Mouse (Mus musculus): ENCODE data around the gene Cep170.
A peak's percentile ranks its signal among the peaks of the same experiment; 100 is the strongest.

Gene Cep170

DNA sequence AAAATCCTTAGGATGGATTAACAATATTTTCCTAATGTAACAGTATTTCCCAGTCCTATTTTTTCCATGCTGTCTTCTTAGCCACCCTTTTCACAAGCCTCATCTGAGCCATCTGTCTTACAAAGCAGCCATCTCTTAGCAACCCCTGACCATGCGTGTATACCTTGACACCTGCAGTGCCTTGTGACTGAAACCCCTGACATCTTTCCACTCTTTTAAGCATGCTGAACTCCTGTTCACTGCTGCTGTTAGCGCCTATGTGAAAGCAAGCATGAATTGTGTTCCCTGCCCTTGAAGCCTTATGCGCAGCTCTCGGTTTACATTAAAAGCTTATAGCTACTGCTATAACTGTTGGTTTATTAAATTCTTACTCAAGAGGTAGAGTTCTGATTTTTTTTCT lies 11.2 kb upstream of the Cep170 start:
- DNase-seq (ENCODE audit: low spot score in 2 of 2): no peak

DNA sequence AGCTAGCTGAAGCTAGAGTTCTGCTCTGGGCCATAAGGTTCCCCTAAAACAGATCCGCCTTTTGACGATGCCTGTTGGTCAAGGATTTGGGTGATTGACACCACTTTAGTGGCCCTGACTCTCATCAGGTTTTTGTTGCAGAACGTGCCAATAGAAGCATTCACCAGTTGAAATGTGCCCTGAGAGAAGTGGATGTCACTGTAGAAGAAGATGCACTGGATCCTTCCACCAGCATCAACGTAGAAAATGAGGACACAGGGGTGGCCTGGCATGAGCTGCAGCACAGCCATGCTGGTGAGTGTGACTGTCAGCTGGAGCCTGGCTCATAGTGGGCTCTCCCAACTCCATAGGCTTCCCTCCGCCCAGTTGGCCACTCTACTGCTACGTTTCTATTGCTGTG lies 10.7 kb upstream of the Cep170 start:
- DNase-seq (ENCODE audit: low spot score in 2 of 2): no peak

DNA sequence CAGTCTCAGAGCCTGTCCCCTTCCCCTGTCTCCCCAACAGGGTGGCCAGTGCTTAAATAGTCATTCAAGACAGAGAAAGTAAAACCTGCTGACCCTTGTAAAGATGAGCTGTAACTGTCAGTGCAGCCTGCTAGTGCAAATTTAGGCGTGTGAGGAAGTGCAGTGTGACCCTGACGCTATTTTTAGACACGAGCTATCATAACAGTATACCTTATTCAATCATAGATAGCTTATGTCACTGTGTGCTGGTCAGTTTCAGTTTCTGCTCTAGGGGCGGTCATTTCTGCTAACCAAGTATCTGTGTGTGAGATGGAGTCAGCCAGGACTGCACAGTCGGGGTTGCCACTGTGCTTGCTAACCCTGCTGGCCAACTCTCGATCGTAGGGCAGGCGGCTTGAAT lies 10.0 kb upstream of the Cep170 start:
- no peak for DNase-seq (ENCODE audit: low spot score in 2 of 2)

DNA sequence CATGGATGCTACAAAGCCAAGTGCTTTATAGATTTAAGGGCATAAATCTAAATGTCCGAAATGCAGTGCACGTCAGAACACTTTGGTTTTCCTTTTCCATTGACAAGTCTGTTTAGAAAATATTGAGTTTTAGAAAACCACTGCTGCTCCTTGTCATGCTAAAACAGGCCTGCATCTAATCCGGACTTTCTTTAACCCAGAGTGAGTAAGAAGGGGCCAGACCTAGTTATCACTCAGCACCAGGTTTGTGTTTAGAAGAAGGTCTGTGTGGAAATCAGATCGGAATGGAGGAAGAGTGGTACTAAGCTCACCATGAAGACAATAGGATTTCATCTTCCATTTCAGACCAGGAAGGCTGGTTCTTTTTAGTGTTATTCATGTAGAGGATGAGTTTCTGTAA lies 9.1 kb upstream of the Cep170 start:
- no peak for DNase-seq (ENCODE audit: low spot score in 2 of 2)

DNA sequence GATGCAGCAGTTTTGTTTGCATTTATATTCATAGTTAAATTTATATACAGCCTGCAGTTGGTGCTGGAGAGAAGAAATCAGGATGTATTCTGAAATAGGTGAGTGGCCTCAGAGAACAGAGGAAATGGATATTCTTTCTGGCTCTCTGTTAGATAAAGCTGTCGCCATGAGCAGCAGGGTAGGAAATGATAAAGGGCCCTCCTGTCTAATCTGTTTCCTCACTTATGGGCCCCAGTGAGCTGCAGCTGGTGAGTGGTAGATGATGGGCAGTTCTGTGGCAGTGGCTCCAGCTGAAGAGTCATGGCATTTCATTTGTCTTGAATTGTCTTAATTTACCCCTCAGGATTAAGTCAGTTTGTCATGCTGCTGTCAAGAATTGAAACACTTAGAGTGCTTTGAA lies 8.1 kb upstream of the Cep170 start:
- no peak for DNase-seq (ENCODE audit: low spot score in 2 of 2)

DNA sequence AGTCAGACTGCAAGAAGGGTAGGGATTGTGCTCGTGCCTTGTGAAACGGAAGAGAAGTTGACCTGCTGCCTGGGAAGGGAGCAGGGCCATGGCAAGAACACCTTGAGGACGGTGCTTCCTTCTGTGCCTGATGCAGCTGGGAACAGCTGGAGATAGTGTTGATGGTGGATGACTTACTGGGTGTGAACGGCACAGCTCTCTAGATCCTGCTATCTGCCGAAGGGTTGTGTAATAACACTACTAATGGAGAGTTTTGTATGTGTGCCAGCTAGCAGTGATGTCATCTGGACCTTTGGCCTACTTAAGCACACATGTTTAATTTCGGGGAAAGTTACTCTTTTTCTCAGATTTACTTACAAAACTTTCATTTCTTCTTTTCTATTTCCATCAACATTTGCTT lies 4.9 kb upstream of the Cep170 start:
- no peak for DNase-seq (ENCODE audit: low spot score in 2 of 2)

DNA sequence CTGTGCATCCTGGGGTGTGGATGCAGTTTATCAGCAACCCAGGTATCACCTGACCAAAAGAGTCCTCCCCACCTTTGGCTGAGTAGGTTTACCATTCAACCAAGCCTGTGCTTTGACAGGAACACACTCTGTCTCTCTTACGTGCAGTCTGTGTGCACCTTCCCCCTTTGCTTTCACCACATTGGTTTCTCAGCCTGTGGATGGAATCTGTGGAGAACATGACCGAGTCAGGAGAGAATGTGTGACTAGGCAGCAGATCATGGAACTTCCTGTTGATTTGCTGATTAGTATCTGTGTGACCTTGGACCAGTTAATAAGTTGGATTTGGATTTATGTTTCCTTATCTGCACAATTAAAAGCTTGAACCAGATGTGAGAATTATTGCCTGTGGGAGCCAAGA lies 4.3 kb upstream of the Cep170 start:
- DNase-seq (ENCODE audit: low spot score in 2 of 2): no peak

DNA sequence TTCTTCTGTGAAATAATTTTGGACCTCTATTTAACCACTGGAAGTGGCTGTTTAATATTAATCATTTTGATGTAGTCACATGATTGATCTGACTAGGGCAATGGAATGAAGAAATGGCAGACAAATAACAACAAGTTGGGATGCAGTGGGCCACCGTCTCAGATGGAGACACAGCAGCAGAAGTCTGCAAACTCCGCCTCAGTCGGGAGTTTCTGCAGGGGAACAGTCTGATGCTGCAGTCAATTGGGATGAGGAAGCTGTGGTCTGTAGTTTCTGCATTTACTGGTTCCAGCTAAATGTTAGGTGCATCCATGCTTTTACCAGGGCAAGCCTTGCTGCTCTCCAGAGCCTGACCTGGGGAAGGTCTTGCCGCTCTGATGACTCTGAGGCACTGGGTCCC lies 2.9 kb upstream of the Cep170 start:
- DNase-seq (ENCODE audit: low spot score in 2 of 2): no peak

DNA sequence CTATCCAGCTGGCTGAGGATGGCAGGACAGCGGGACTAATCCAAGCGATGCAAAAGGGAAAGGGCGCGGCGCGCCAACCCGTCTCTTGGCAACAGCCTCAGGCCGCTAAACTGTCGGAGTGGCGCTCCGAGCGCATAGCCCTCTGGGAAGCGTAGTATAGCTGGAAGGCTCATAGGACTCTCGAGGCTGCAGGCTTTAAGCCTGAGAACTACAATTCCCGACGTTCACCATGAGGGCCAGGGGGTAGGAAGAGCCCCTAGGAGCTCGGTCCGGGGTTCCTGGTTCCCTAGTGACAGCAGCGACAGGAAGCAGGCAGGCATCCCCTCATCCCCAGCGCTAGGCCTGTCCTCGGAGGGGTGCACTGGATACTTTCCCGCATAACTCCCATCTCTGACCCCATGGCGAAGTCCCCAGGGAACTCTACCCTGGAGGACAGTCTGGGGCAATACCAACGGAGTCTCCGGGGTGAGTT lies 760 bp upstream of the Cep170 start, which contains the start of gene Sdccag8:
Sdccag8 (plus strand) TSS at position 70 of the 472 bp plus-strand sequence.
- peak; percentile 94 to 95 for DNase-seq (ENCODE audit: low spot score in 2 of 2)

DNA sequence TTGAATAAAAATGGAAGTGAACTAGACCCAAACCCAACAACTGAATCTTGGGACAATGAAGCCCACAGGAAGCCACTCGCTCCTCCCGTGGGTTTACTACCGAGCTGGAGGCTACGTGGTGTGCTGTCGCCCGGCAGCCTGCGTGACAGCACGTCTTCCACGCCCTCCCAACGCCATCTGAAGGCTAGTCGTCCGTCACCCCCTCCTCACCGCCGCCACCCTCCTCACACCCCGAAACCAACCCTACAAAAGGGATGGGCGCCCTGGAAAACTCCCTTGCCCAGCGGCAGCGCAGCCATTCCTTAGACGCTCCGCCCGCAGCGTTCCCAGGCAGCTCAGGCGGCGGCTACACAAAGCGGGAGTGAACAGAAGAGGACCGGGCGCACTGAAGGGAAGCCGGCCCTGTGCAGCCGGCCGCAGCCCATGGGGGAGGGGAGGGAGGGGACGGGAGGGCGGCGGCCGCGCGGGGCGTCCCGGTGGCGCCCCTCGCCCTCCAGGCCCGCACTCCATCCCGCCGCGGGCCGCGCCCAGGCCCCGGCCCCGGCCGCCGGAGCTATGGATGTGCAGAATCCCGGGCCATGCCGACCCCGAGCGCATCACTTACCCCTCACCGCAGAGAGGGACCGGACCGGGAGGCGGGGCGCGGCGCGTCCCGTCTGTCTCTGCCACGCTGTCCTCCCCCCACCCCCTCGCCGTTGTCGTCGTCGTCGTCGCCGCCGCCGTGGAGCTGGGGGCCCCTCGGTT lies 403 bp downstream of the Cep170 start:
- DNase-seq (ENCODE audit: low spot score in 2 of 2): peak; percentile 75 to 80

DNA sequence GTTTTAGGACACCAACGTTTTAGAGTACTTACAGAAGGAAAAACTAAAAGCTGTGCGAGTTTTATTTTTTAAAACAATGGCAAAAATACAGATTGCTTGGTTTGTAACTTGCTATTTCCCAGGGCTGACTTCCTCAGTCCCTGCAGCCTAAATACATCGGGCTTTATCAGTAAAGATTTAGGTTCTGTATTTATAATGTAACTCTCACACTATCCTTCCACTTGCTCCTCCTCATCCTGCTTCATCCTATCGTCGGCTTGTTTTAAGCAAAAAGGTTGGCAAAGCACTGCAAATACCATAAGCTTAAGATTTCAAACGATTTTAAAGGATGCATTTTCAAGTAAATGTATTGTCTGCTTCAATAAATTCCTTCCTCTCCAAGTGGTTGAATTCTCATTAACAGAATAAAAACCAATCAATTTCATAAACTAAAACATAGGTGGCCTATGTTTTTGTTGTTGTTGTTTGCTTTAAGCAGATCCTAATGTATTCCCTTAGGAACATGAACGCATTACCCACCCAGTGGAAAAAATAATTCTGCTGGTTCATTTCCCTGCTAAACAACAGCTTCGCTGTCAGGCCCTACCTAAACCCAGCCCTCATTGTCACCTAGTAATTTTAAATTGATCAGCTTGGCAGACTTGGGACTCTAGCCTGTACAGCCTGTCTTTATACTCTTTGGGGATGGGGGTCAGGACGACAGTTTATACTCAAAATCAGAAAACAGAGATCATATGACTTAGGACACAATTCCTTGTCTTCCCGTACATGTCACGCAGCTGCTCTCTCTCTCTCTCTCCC lies 1.2 kb downstream of the Cep170 start:
- DNase-seq (ENCODE audit: low spot score in 2 of 2): no peak

DNA sequence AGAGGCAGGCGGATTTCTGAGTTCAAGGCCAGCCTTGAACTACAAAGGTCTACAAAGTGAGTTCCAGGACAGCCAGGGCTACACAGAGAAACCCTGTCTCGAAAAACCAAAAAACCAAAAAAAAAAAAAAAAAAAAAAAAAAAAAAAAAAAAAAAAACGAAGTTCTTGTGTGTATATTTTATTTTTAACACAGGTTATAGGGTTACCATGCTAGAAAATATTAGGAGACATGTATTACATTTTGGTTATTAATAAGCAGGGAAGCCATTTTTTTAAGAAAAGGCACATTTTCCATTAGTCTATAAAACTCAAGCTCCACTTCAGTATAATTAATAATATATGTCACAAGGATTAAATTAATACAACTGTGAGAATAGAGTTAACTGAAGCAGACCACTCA lies 2.0 kb downstream of the Cep170 start:
- no peak for DNase-seq (ENCODE audit: low spot score in 2 of 2)

DNA sequence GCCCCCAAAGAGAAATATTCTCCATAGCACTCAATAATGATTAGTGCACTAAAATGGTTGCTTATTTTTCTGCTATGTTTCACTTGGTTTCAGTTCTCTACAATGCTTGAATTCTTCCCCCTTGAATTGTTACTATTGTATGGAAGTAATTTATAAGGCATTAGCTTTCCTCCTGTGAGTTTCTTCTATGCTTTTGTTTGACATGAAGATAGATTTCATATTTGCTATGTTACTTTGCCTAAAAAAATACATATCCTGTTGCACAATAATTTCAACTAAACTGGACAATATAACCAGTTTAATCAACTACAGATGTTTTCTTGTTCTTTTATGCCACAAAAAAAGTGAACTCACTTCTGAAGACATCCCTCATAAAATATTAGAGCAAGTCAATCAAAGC lies 3.7 kb downstream of the Cep170 start:
- DNase-seq (ENCODE audit: low spot score in 2 of 2): no peak

DNA sequence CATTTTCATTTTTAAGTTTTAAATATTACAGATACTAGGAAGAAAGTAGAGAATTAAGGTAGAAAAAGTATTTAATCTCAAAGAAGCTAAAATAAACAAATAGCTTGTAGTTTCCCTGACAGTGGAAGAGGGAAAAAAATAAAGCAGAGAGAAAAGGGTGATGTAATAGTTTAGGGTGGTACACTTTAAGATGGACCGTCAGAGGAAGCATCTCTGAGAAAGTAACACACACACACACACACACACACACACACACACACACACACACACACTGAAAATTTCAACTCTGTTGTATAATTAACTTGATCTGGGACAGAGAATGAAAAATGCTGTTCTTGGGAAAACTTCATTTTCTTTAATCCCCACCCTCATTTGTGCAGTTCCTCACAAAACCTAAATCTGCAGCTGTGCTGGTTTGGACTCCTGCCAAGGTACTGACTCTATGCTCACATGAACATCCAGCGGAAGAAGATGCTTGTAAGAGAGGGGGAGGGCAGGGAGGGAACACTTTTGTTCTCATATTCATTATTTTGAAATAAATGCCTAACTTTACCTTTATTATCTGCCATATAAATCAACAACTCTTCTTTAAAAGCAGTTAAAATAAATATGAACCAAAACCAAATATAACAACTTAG lies 13.0 kb downstream of the Cep170 start:
- DNase-seq (ENCODE audit: low spot score in 2 of 2): peak; percentile 56 to 61

DNA sequence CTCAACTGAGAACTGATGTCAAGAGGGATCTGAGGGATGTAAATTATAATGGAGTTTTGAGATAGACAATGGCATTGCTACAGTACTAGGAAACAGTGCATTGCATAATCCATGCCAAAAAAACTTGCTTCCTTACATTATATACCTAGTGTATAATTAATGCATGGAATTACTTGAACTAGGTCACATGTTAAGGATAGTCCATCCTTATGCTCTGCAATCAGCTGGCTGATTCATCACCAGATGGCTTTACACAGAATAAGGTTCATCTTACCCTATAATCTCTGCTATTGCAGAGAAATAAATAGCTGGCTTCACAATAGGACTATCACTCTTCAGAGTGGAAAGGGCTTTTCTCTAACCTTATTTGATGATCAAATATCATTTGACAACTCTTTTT lies 15.2 kb downstream of the Cep170 start:
- no peak for DNase-seq (ENCODE audit: low spot score in 2 of 2)

DNA sequence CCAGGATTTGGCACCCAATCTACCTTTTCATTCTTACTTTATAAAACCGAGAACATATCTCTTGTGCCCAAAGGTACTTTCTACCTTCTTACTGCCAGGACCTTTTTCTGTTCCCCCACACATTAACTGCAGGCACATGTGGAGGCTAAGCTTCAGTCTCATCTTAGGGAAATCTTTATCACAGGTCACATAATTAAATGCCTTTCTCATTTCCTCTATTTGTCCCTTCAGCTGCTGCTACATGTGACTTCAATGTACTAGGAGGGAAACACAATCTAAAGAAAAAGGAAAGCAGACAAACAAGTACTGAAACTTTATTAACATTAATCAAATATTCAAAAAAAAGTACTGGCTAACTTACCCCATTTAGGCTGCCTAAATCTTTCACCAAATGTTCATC lies 21.7 kb downstream of the Cep170 start:
- DNase-seq (ENCODE audit: low spot score in 2 of 2): no peak

DNA sequence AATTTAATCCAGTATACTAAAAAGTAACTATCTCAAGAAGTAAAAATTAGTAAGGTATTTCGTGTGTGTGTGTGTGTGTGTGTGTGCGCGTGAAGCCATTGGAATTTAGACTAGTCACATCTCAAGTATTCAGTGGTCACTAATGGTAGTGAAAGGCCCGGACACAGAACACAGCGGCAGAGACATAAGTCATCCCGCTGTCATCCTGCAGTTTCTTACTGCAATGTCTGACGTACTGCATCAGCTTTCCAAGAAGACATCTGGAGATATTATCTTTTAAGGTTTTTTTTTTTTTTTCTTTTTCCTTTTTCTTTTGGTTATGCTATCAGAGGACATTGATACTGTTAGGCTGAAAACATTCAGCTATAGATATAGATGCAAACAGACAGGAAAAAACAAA lies 24.5 kb downstream of the Cep170 start:
- DNase-seq (ENCODE audit: low spot score in 2 of 2): no peak

DNA sequence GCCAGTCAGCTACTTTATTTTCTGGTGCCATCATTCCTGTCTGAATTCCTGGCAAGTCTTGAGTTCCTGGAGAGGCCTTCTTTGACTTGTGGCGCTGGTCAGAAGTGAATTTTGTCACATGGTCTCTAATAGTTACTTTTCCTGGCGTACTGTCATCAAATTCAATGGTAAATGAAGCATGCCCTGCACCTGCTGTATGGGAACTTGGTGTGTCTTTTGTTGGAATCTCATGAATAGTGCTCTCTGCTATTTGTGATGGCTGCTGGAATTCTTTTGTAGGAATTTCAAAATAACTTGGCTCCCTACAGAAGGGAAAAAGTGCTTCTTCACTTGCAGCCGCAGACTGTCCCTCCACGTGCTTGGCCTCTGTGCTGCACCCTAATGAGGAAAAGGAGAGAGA lies 39.3 kb downstream of the Cep170 start:
- no peak for DNase-seq (ENCODE audit: low spot score in 2 of 2)

DNA sequence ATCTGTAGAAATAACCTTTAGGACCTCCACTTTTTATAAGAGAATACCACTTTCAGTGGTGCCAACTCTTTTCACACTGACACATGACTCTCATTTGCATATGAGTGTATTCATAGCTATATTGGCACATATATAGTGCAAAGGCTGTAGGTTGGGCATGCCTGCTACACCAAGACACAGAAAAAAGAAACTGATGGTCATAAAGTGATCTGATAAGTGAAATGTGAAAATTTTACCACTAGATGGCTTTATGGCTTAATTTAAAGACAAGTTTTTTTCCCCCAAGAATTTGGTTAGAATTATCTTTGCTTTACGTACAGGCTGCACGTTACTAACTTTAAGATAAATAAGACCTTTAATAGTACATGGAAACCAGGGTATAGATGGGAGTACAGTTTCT lies 51.6 kb downstream of the Cep170 start:
- no peak for DNase-seq (ENCODE audit: low spot score in 2 of 2)

DNA sequence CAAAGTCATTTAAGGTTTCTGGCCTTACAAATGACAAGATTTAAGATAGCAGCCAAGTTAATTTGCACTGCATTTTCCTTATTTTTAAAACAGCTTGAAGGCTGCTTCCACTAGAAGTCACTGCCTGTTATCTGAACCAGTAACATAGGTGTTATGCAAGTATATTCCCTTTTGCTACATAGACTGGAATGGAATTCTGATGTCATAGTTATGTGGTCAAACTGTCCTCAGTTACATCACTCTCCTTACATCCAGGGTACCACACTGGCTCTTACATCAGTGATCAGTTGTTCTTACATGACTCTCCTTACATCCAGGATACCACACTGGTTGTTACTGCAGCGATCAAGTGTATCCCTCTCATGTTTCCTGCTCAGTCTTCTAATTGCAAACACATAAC lies 53.2 kb downstream of the Cep170 start:
- no peak for DNase-seq (ENCODE audit: low spot score in 2 of 2)

DNA sequence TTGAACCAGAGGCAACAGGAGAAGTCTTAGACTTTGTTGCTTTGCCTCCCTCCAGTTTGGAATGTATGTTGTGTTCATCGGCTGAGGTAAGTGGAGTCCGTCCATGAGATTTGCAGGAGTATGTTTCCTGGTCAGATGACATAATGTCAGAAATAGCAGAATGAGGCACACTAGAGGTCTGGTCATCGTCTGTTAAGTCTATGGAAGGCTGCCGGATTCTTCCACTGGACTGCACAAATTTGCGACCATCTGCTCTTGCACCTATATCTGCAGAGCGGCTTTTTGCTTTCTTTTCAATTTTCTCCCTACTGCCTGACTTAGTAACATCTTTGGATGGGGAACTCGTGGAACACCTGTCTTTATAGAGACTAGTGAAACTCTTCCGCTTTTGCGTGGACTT lies 58.3 kb downstream of the Cep170 start:
- DNase-seq (ENCODE audit: low spot score in 2 of 2): no peak

DNA sequence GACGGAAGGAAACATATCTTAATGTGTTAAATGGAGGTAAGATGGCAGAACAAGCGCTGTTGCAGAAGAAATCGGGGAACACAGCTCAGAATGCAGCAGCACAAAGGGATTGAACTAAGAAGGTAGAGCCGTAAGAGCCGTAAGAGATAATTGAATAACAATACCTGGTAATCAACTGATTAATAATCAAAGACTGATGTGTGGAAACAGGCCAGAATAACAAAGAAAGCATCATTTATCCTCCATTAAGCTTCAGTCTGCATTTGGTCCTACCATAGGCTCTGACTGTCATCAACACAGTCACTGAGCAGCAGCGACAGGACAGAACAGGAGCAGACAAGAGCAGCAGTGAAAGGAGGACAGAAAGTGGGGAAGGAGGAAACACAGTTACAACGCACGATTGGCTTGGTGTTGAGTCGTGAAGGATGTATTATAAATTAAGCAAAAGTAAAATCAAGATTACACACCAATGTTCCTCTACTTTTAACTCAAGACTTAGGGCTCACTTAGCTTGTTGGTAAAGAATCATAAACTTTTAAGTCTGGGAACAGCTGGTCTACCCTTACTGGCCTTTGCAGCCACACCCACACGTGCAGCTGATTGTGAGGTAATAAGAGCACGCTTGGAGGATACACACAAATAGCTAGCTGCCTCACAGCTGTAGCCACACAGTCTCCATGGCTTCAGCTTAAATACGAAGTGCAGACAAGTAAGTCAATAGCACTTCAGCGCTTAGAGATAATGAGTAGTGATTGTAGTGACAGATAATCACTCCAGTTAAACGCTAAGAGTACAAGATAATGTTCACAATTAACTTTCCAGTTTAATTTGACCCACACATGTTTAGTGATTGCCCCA lies 59.8 kb downstream of the Cep170 start:
- DNase-seq (ENCODE audit: low spot score in 2 of 2): no peak

Data from right cerebral cortex, adult 2 months (tissue).